Mouse (Mus musculus) forebrain, postnatal 0 days (tissue): ENCODE data around the gene Usp43. TPM values are rescaled to one million over a fixed set of nuclear protein-coding genes. Genes with fewer than 3 reads are reported as not detected.
A peak's percentile ranks its signal among the peaks of the same experiment; 100 is the strongest.

Experiments
- ATAC-seq: fragments of 200-750 bp; cut with Nextera tagmentation; 2 replicates; pipeline ENCODE4 v1.8.0; 2017; ENCODE audit warnings: mild to moderate bottlenecking, moderate library complexity
- DNase-seq: peaks from one replicate; pipeline ENCODE4 v3.0.0-alpha.2; 2015
- H3K27ac ChIP-seq: fragments of 300-500 bp; sonication (generic); 2 replicates; pipeline ENCODE4 v1.5.1; 2014; ENCODE audit warnings: low read depth, mild to moderate bottlenecking, antibody characterized with exemption, low read length, moderate library complexity, mixed read lengths
- H3K27me3 ChIP-seq: fragments of 300-500 bp; sonication (generic); 2 replicates; pipeline ENCODE4 v1.6.1; 2014; ENCODE audit warnings: mild to moderate bottlenecking, low read length, mixed read lengths; ENCODE audit not compliant: insufficient read depth
- H3K36me3 ChIP-seq: fragments of 300-500 bp; sonication (generic); 2 replicates; pipeline ENCODE4 v1.6.1; 2014; ENCODE audit warnings: mild to moderate bottlenecking, moderate library complexity; ENCODE audit not compliant: insufficient read depth
- H3K4me1 ChIP-seq: fragments of 300-500 bp; sonication (generic); 2 replicates; pipeline ENCODE4 v1.6.1; 2014; ENCODE audit warnings: antibody characterized with exemption; ENCODE audit not compliant: insufficient read depth
- H3K4me2 ChIP-seq: fragments of 300-500 bp; sonication (generic); 2 replicates; pipeline ENCODE4 v1.6.1; 2014; ENCODE audit warnings: low read depth, mild to moderate bottlenecking, moderate library complexity
- H3K4me3 ChIP-seq: fragments of 300-500 bp; sonication (generic); 2 replicates; pipeline ENCODE4 v1.5.1; 2014; ENCODE audit warnings: low read depth, low read length, mixed read lengths
- H3K9ac ChIP-seq: fragments of 300-500 bp; sonication (generic); 2 replicates; pipeline ENCODE4 v1.6.1; 2014; ENCODE audit warnings: mild to moderate bottlenecking
- H3K9me3 ChIP-seq: fragments of 300-500 bp; sonication (generic); 2 replicates; pipeline ENCODE4 v1.6.1; 2016; ENCODE audit warnings: low read length
- CTCF ChIP-seq: sonication (generic); IDR thresholded peaks from 2 replicates; pipeline ENCODE4 v1.5.1; 2016; ENCODE audit warnings: antibody characterized with exemption, control low read depth, low read depth
- WGBS: fragments of 180-500 bp; shearing (Covaris S2); extraction: QIAGEN DNeasy Blood & Tissue Kit; methylation state at CpG from one replicate; pipeline ENCODE4 v1.1.7; 2014; 5-methylcytosine and 5-hydroxymethylcytosine counted together
- polyA plus RNA-seq: library from polyadenylated mRNA; unstranded; fragments of >200 nt; fragmentation: Nextera tagmentation; extraction: Ambion mirVana; gene quantifications from 2 replicates; pipeline ENCODE4 v1.2.1, GENCODE M21; 2015
- total RNA-seq: library from RNA; depleted of rRNA; stranded (reverse); fragments of >200 nt; gene quantifications from 2 replicates; pipeline ENCODE4 v1.2.3, GENCODE M21; 2014; rRNA removed

Usp43 gene
- total RNA-seq: 7.0 and 12.3 TPM in 2 replicates
- 3.8 and 4.8 TPM in 2 replicates for polyA plus RNA-seq

- DNase-seq (peak; percentile 26), ATAC-seq (peak; percentile 67)
- Histone ChIP-seq H3K4me1 (no peaks in the 10 kb centered on the region), H3K9ac (peak within 1 kb of the TSS; percentile 76), H3K4me3 (peak within 1 kb of the TSS; percentile 70), H3K9me3 (no peaks in the 10 kb centered on the region), H3K36me3 (no peaks in the 10 kb centered on the region), H3K4me2 (peak within 1 kb of the TSS; percentile 100), H3K27me3 (peaks cover 10% of the 10 kb centered on the region), H3K27ac (peak within 1 kb of the TSS; percentile 45)
- 3% methylated on average over 73 of the region's 80 CpGs for WGBS
- no peak for TF ChIP-seq CTCF
Measured at GRCm38 (mm10) chr11:67921827-67922754, at the start of gene Usp43. Gene Usp43 (minus strand): TSS chr11:67922153.

GRCm38 (mm10) chr11:67967831-67968230 is 45.9 kb upstream of the Usp43 start:
- H3K4me2 ChIP-seq: no peak overlapping the region
- H3K9ac ChIP-seq: no peak overlapping the region
- ATAC-seq: no peak

GRCm38 (mm10) chr11:67965905-67966878 is 44.2 kb upstream of the Usp43 start, which contains the start of gene Stx8:
Gene Stx8 (plus strand): TSS chr11:67966193.
- no peaks in the 10 kb centered on the region for H3K27me3 ChIP-seq
- peak within 1 kb of the TSS; percentile 81 for H3K9ac ChIP-seq
- peak within 1 kb of the TSS; percentile 80 for H3K4me3 ChIP-seq
- peaks cover 12% of the 10 kb centered on the region for H3K4me1 ChIP-seq
- no peaks in the 10 kb centered on the region for H3K36me3 ChIP-seq
- under 1% methylated on average over 28 of the region's 28 CpGs for whole genome bisulfite sequencing
- TF ChIP-seq CTCF: no peak
- H3K9me3 ChIP-seq: no peaks in the 10 kb centered on the region
- DNase-seq (peak; percentile 87), ATAC-seq (peak; percentile 86)
- H3K4me2 ChIP-seq: peak within 1 kb of the TSS; percentile 91
- H3K27ac ChIP-seq: no peak within 1 kb of the TSS

More at GRCm38 (mm10) chr11:67967831-67968230, 45.9 kb upstream of the Usp43 start:
- DNase-seq: no peak
- no peak overlapping the region for H3K27ac ChIP-seq
- no peak overlapping the region for H3K4me3 ChIP-seq
- TF ChIP-seq CTCF: no peak
- H3K27me3 ChIP-seq: no peaks in the 10 kb centered on the region
- H3K9me3 ChIP-seq: no peaks in the 10 kb centered on the region
- peaks cover 12% of the 10 kb centered on the region for H3K4me1 ChIP-seq
- WGBS: 67% methylated on average over 11 of the region's 11 CpGs
- no peaks in the 10 kb centered on the region for H3K36me3 ChIP-seq

GRCm38 (mm10) chr11:67965242-67965883 is 43.4 kb upstream of the Usp43 start, which contains the start of gene Cfap52:
Gene Cfap52 (minus strand): TSS chr11:67965651.
- Histone ChIP-seq H3K36me3 (no peaks in the 10 kb centered on the region), H3K9me3 (no peaks in the 10 kb centered on the region), H3K4me3 (peak within 1 kb of the TSS; percentile 80), H3K27me3 (no peaks in the 10 kb centered on the region), H3K4me1 (peaks cover 12% of the 10 kb centered on the region), H3K9ac (peak within 1 kb of the TSS; percentile 81), H3K27ac (no peak within 1 kb of the TSS), H3K4me2 (peak within 1 kb of the TSS; percentile 91)
- peak; percentile 91 for DNase-seq
- 6% methylated on average over 15 of the region's 15 CpGs for WGBS
- TF ChIP-seq CTCF: no peak
- ATAC-seq: peak; percentile 88; the same call in 1 of the 2 replicates

- ATAC-seq: no peak
- Histone ChIP-seq H3K4me3 (no peak overlapping the region), H3K9me3 (no peaks in the 10 kb centered on the region), H3K27ac (no peak overlapping the region), H3K4me1 (peaks cover 12% of the 10 kb centered on the region), H3K27me3 (no peaks in the 10 kb centered on the region), H3K4me2 (no peak overlapping the region), H3K9ac (no peak overlapping the region), H3K36me3 (no peaks in the 10 kb centered on the region)
- no peak for TF ChIP-seq CTCF
- DNase-seq: no peak
- WGBS: 70% methylated on average over 6 of the region's 6 CpGs
Measured at GRCm38 (mm10) chr11:67964110-67964509, 42.2 kb upstream of the Usp43 start.

GRCm38 (mm10) chr11:67954413-67954812 is 32.5 kb upstream of the Usp43 start:
- Histone ChIP-seq H3K36me3 (no peaks in the 10 kb centered on the region), H3K9ac (no peak overlapping the region), H3K9me3 (no peaks in the 10 kb centered on the region), H3K4me1 (no peaks in the 10 kb centered on the region), H3K27me3 (no peaks in the 10 kb centered on the region), H3K4me2 (no peak overlapping the region), H3K27ac (no peak overlapping the region), H3K4me3 (no peak overlapping the region)
- DNase-seq (no peak), ATAC-seq (no peak)
- 90% methylated on average over 6 of the region's 6 CpGs for WGBS
- TF ChIP-seq CTCF: no peak
